Mouse (Mus musculus) G1E (cell line): ENCODE measurements around the gene D630023F18Rik. TPM values are rescaled to one million over a fixed set of nuclear protein-coding genes. Genes with fewer than 3 reads are reported as not detected.

ENCODE experiments used
- ATAC-seq: 2 replicates; pipeline ENCODE4 v1.8.0; 2016; ENCODE audit warnings: mild to moderate bottlenecking; ENCODE audit not compliant: insufficient number of reproducible peaks, poor library complexity, low FRiP score, severe bottlenecking; ENCODE audit errors: extremely low read depth
- DNase-seq: peaks from one replicate; pipeline ENCODE4 v3.0.0; 2012; ENCODE audit warnings: low spot score
- H3K27me3 ChIP-seq: 2 replicates; pipeline ENCODE4 v1.6.1; 2012; ENCODE audit warnings: mild to moderate bottlenecking, low read length, inconsistent platforms; ENCODE audit not compliant: insufficient read depth
- H3K36me3 ChIP-seq: replicated peaks from 2 replicates; pipeline ENCODE3; 2012; ENCODE audit warnings: mild to moderate bottlenecking, inconsistent platforms
- H3K4me1 ChIP-seq: 2 replicates; pipeline ENCODE4 v1.6.1; 2012; ENCODE audit warnings: low read depth, low read length, inconsistent platforms, mixed read lengths; ENCODE audit not compliant: insufficient read depth
- H3K4me3 ChIP-seq: 2 replicates; pipeline ENCODE4 v1.5.1; 2012; ENCODE audit warnings: low read depth, mild to moderate bottlenecking, inconsistent platforms, low read length, moderate library complexity, mixed read lengths
- H3K9me3 ChIP-seq: replicated peaks from 2 replicates; pipeline ENCODE4 v1.6.1; 2012; ENCODE audit warnings: inconsistent platforms
- CTCF ChIP-seq: IDR thresholded peaks from 2 replicates; pipeline ENCODE4 v1.5.1; 2012; ENCODE audit warnings: low read depth, low read length, inconsistent platforms, mixed read lengths
- GATA1 ChIP-seq: IDR thresholded peaks from 2 replicates; pipeline ENCODE4 v1.6.1; 2012; ENCODE audit warnings: borderline replicate concordance, low read length, inconsistent platforms, mixed read lengths
- GATA2 ChIP-seq: IDR thresholded peaks from 2 replicates; pipeline ENCODE4 v1.6.1; 2012; ENCODE audit warnings: low read depth, low read length, inconsistent platforms, borderline replicate concordance
- POLR2AphosphoS5 ChIP-seq: IDR thresholded peaks from 2 replicates; pipeline ENCODE4 v1.6.1; 2012; ENCODE audit warnings: low read depth, low read length, inconsistent platforms; ENCODE audit not compliant: insufficient replicate concordance
- TAL1 ChIP-seq: conservative IDR thresholded peaks from 2 replicates; pipeline ENCODE4 v1.6.1; 2012; ENCODE audit warnings: low read depth, low read length, inconsistent platforms, mixed read lengths
- polyA plus RNA-seq: library from polyadenylated mRNA; stranded (reverse); fragments of >175 nt; gene quantifications from 2 replicates; pipeline ENCODE4 v1.2.3, GENCODE M21; 2012
- total RNA-seq, 2 experiments: library from RNA; stranded (forward) in 1 of 2; stranded (reverse) in 1 of 2; fragments of 200-1000 nt in 1 of 2; fragments of >200 nt in 1 of 2; fragmentation: Nextera tagmentation in 1 of 2; gene quantifications; 2 replicates each; pipeline ENCODE4 v1.2.3; 2014 to 2017

D630023F18Rik gene
- total and polyA plus RNA-seq, 3 experiments, result 0.05 to 0.07 TPM; not detected in 1

DNA sequence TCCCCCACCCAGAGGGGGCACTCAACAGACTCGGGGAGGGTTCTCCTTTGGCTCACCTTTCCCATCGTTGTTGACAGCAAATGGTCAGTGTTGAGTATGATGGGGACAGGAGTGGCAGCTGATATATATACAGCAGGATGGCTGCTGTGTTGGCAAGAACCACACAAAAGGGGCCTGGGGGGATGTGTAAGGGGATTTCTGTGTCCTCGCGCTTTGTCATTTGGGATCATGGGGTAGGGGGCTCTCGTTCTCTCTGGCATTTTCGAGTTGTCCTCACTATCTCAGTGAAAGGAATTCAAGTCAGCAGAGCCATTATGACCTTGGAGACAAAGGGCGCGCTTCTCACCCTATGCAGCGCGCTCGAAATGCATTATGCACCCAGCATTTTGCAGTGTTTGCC is 19.7 kb downstream of the D630023F18Rik start, which contains the start of gene Cryga:
TSS of gene Cryga (minus strand) at position 101 of the 400 bp plus-strand sequence.
- peaks cover 4% of the 10 kb centered on the region; the same call in 1 of the 2 replicates for H3K4me1 ChIP-seq
- H3K27me3 ChIP-seq, result peaks cover 15% of the 10 kb centered on the region; the same call in 1 of the 2 replicates
- TF ChIP-seq GATA1, result no peak
- TF ChIP-seq POLR2AphosphoS5, result no peak
- no peak for TF ChIP-seq CTCF
- TF ChIP-seq GATA2, result no peak
- no peaks in the 10 kb centered on the region for H3K36me3 ChIP-seq
- H3K4me3 ChIP-seq, result no peak within 1 kb of the TSS
- ATAC-seq (no peak), DNase-seq (no peak)
- no peaks in the 10 kb centered on the region for H3K9me3 ChIP-seq

DNA sequence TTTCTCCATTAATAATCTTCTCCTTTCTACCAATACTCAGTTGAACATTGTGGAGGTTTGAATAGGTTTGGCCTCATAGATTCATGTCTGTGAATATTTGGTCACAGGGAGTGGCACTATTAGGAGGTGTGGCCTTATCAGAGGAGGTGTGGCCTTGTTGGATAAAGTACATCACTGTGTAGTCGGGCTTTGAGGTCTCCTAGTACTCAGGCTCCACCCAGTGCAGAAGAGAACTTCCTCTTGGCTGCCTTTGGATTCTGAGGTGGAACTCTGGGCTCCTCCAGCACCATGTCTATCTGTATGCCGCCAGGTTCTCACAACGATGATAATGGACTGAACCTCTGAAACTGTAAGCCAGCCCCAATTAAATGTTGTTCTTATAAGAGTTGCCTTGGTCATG is 26.1 kb downstream of the D630023F18Rik start:
- no peaks in the 10 kb centered on the region for H3K9me3 ChIP-seq
- TF ChIP-seq POLR2AphosphoS5 (no peak), TAL1 (no peak), GATA2 (no peak), GATA1 (no peak), CTCF (no peak)
- ATAC-seq (no peak), DNase-seq (no peak)
- peaks cover 9% of the 10 kb centered on the region; the same call in 1 of the 2 replicates for H3K27me3 ChIP-seq
- H3K4me3 ChIP-seq, result no peak overlapping the region
- no peaks in the 10 kb centered on the region for H3K36me3 ChIP-seq
- H3K4me1 ChIP-seq, result no peaks in the 10 kb centered on the region

DNA sequence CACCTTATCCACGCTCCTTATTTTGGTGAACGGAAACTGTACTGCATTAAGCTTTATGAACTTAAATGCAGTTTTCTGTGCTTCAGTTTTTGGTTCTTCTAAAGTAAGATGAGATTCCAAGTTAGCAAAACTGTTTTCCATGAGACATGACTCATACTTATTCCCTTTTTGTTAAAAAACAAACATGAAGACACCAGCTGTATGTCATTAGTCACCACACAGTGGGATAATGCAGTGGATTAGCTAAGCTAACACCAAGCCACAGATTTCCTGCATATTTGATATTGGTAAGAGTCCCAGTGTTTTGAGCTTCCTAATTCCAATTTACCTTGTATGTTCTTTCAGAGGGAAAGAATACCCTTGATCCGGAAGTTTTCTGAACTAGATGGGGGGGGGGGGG is 31.4 kb downstream of the D630023F18Rik start:
- Histone ChIP-seq H3K36me3 (no peaks in the 10 kb centered on the region), H3K4me1 (no peaks in the 10 kb centered on the region), H3K4me3 (no peak overlapping the region), H3K27me3 (peaks cover 5% of the 10 kb centered on the region; the same call in 1 of the 2 replicates), H3K9me3 (no peaks in the 10 kb centered on the region)
- TF ChIP-seq POLR2AphosphoS5, result no peak
- no peak for TF ChIP-seq GATA2
- TF ChIP-seq TAL1, result no peak
- no peak for TF ChIP-seq GATA1
- TF ChIP-seq CTCF, result no peak
- DNase-seq, result no peak
- ATAC-seq, result no peak

DNA sequence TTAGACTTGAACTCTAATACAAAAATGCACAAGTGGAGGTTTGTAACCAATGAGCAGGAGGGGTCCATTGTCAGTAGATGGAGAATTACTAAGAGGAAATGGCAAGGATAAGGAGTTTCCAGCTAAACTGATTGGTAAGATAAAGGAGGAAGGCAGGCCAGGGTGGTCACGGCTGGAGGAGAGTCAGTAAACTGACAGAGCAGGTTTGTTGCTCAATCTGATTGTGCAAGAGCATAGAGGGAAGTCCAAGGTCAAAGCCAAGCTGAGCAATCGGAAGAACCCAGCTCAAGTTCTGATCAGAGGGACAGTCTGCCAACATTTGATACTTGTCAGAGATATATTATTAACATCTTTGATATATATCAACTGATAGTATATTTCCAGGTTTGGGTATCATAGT is 32.6 kb downstream of the D630023F18Rik start:
- no peak for ATAC-seq

DNA sequence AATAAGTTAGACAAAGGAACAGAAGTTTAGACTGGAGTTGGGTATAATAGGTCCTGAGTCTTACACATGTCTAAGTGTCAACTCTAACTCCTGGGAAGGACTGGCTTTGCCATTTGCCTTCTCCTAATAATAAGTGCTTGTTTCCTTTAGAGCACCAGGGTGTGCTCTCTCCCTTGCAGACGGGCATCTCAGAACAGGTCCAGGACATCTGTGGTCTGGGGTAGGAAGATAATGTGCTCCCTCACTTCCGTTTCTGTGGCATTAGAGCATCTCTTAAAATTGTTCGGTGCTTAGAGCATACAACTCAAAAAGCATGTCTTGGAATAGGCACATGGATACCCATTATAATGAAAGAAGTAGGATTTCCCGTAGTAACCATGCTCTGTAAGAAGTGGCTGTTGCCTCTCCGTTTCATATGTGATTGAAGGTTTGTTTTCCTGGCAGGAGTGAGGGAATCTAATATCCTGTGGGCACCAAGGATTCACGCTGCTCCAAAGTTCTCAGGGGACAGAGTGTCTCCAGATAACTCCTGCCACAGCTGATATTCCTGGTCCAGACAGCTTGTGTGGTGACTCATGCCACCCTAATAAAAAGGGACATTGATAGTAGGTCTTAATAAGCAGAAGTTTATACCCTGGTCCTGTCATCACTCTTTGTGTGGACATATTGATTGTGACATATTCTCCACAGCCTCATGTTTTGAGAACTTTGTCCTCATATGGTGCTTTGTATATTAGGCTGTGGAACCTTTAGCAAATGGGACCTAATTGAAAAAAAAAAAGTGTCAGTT is 34.3 kb downstream of the D630023F18Rik start:
- ATAC-seq, result no peak
- Histone ChIP-seq H3K27me3 (peaks cover 8% of the 10 kb centered on the region; the same call in 1 of the 2 replicates), H3K9me3 (no peaks in the 10 kb centered on the region), H3K4me3 (no peak overlapping the region), H3K4me1 (no peaks in the 10 kb centered on the region), H3K36me3 (no peaks in the 10 kb centered on the region)
- TF ChIP-seq POLR2AphosphoS5, result no peak
- no peak for TF ChIP-seq CTCF
- TF ChIP-seq TAL1, result no peak
- no peak for TF ChIP-seq GATA2
- TF ChIP-seq GATA1, result no peak
- DNase-seq, result no peak

More for the DNA sequence above, 32.6 kb downstream of the D630023F18Rik start:
- H3K27me3 ChIP-seq, result peaks cover 8% of the 10 kb centered on the region; the same call in 1 of the 2 replicates
- no peak for DNase-seq
- H3K36me3 ChIP-seq, result no peaks in the 10 kb centered on the region
- TF ChIP-seq TAL1, result no peak
- TF ChIP-seq POLR2AphosphoS5, result no peak
- TF ChIP-seq GATA1, result no peak
- no peak for TF ChIP-seq GATA2
- TF ChIP-seq CTCF, result no peak
- no peaks in the 10 kb centered on the region for H3K4me1 ChIP-seq
- H3K4me3 ChIP-seq, result no peak overlapping the region
- no peaks in the 10 kb centered on the region for H3K9me3 ChIP-seq

DNA sequence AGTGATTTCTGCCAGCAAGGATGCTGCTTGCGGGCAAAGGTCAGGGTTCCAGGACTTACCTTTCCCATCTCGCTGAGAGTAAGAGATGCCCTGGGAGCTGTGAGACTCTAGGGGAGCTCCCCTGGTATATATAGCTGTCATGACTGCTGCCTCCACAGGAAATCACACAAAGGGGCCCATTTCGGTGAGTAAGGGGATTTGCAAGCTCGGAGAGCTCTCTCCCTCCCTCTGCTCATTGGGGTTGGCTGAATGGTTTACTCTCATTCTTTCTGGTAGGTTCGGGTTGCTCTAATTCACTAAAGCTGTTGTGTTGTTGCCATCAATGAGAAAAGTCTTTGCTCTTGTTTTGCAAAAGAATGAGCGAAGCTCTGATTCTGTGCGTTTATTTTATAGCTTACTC is 40.8 kb downstream of the D630023F18Rik start, which contains the start of gene Crygb:
TSS of gene Crygb (minus strand) at position 101 of the 400 bp plus-strand sequence.
- no peak within 1 kb of the TSS for H3K4me3 ChIP-seq
- ATAC-seq (no peak), DNase-seq (no peak)
- H3K36me3 ChIP-seq, result no peaks in the 10 kb centered on the region
- no peaks in the 10 kb centered on the region for H3K9me3 ChIP-seq
- H3K4me1 ChIP-seq, result no peaks in the 10 kb centered on the region
- H3K27me3 ChIP-seq, result 0 out of 2 replicates have a peak, but pooled peaks cover 3% of the 10 kb centered on the region
- TF ChIP-seq GATA2 (no peak), POLR2AphosphoS5 (no peak), CTCF (no peak), TAL1 (no peak), GATA1 (no peak)
